ENCODE assay signal across 7 mouse cellular contexts in genomic region chr13:23561883-23562659, GRCm38 (mm10). TPM values are rescaled to one million over a fixed set of nuclear protein-coding genes. Genes with fewer than 3 reads are reported as not detected.
DNase-seq lines count a peak whose midpoint lies in the region; ATAC-seq and TF ChIP-seq lines count a peak whose summit lies in the region.
"Not testable (repeated sequence)": the region's sequence is repeated elsewhere in the genome, so short reads cannot be mapped to it uniquely, and the experiment has no call there.

TSS of gene Hist1h3e (minus strand) at chr13:23562369.

- not testable (repeated sequence) for H3K4me1 ChIP-seq in embryonic facial prominence, embryonic 13.5 days; kidney, adult 2 months (ENCODE audit: control insufficient read depth, insufficient read depth, low read length); limb, embryonic 12.5 days (replicated peaks); midbrain, embryonic 15.5 days; spleen, adult 2 months (ENCODE audit: control insufficient read depth, insufficient read depth, insufficient read length)

- peak; percentile 91 to 92 for DNase-seq in adrenal gland, postnatal 36 days
- DNase-seq in heart, adult 18-20 months, result peak; percentile 95
- peak; percentile 96 for DNase-seq in kidney, adult 2 months
- DNase-seq in spleen, adult 2 months (ENCODE audit: low read depth in 1 of 2, low spot score in 2 of 2), result peak; percentile 89 to 98

- peak; percentile 87 for ATAC-seq in embryonic facial prominence, embryonic 13.5 days (ENCODE audit: insufficient number of reproducible peaks, insufficient read depth, low FRiP score, low TSS enrichment, low read depth)
- peak; percentile 98 for ATAC-seq in limb, embryonic 12.5 days (ENCODE audit: insufficient number of reproducible peaks, insufficient read depth, low FRiP score, low TSS enrichment, low read depth)
- peak; percentile 97 for ATAC-seq in midbrain, embryonic 15.5 days (replicated peaks)

- H3K9me3 ChIP-seq in embryonic facial prominence, embryonic 13.5 days; limb, embryonic 12.5 days; midbrain, embryonic 15.5 days: not testable (repeated sequence)

- H3K4me3 ChIP-seq in embryonic facial prominence, embryonic 13.5 days, result peak within 1 kb of the TSS; percentile 48
- peak within 1 kb of the TSS; percentile 69 for H3K4me3 ChIP-seq in kidney, adult 2 months (ENCODE audit: insufficient read depth, low read depth, low read length)
- peak within 1 kb of the TSS; percentile 43 for H3K4me3 ChIP-seq in limb, embryonic 12.5 days (replicated peaks)
- peak within 1 kb of the TSS; percentile 49 for H3K4me3 ChIP-seq in midbrain, embryonic 15.5 days
- peak within 1 kb of the TSS; percentile 54 for H3K4me3 ChIP-seq in spleen, adult 2 months (ENCODE audit: extremely low read depth, insufficient read depth, insufficient read length)

- not testable (repeated sequence) for H3K27me3 ChIP-seq in embryonic facial prominence, embryonic 13.5 days; kidney, adult 2 months (replicated peaks; ENCODE audit: control insufficient read depth, insufficient read depth, low read length); limb, embryonic 12.5 days; midbrain, embryonic 15.5 days (replicated peaks); spleen, adult 2 months (ENCODE audit: control insufficient read depth, insufficient read depth, low read length)

- not testable (repeated sequence) for H3K36me3 ChIP-seq in embryonic facial prominence, embryonic 13.5 days; kidney, adult 2 months (ENCODE audit: control insufficient read depth, insufficient read depth, low read length); limb, embryonic 12.5 days; midbrain, embryonic 15.5 days (replicated peaks); spleen, adult 2 months (ENCODE audit: control insufficient read depth, insufficient read depth, low read length)

- WGBS in embryonic facial prominence, embryonic 13.5 days, result under 1% methylated on average over 48 of the region's 67 CpGs
- under 1% methylated on average over 65 of the region's 67 CpGs for WGBS in kidney, adult 2 months
- WGBS in limb, embryonic 12.5 days, result under 1% methylated on average over 62 of the region's 67 CpGs
- WGBS in midbrain, embryonic 15.5 days, result under 1% methylated on average over 58 of the region's 67 CpGs
- WGBS in spleen, adult 2 months, result under 1% methylated on average over 47 of the region's 67 CpGs

- H3K4me2 ChIP-seq in embryonic facial prominence, embryonic 13.5 days, result peak within 1 kb of the TSS; percentile 68
- peak within 1 kb of the TSS; percentile 73 for H3K4me2 ChIP-seq in limb, embryonic 12.5 days
- peak within 1 kb of the TSS; percentile 70 for H3K4me2 ChIP-seq in midbrain, embryonic 15.5 days

- not testable (repeated sequence) for TF ChIP-seq CTCF in kidney, adult 2 months (conservative IDR thresholded peaks at IDR 0.05; ENCODE audit: insufficient read depth, insufficient read length, low read depth, low read length); spleen, adult 2 months (IDR thresholded peaks at IDR 0.05; ENCODE audit: extremely low read depth, insufficient read depth, insufficient read length, insufficient replicate concordance)

- TF ChIP-seq POLR2A in kidney, adult 2 months (IDR thresholded peaks at IDR 0.05; ENCODE audit: low read depth, low read length), result peak; percentile 66
- TF ChIP-seq POLR2A in spleen, adult 2 months (IDR thresholded peaks at IDR 0.05; ENCODE audit: low read depth, low read length), result peak; percentile 94

- H3K9ac ChIP-seq in embryonic facial prominence, embryonic 13.5 days, result peak within 1 kb of the TSS; percentile 68
- peak within 1 kb of the TSS; percentile 59 for H3K9ac ChIP-seq in limb, embryonic 12.5 days (replicated peaks)
- peak within 1 kb of the TSS; percentile 55 for H3K9ac ChIP-seq in midbrain, embryonic 15.5 days

- H3K27ac ChIP-seq in embryonic facial prominence, embryonic 13.5 days, result peak within 1 kb of the TSS; percentile 98
- H3K27ac ChIP-seq in kidney, adult 2 months (ENCODE audit: insufficient read depth, low read depth, low read length), result peak within 1 kb of the TSS; percentile 72
- H3K27ac ChIP-seq in limb, embryonic 12.5 days, result peak within 1 kb of the TSS; percentile 98
- H3K27ac ChIP-seq in midbrain, embryonic 15.5 days, result peak within 1 kb of the TSS; percentile 97
- H3K27ac ChIP-seq in spleen, adult 2 months (ENCODE audit: insufficient read depth, low read length), result peak within 1 kb of the TSS; percentile 88

RNA-seq across cellular contexts. Expression of gene Hist1h3e, which starts in this region (rescaled TPM):
- 10 to 100 TPM; 56.1 to 72.9 TPM for total RNA-seq in adrenal gland, postnatal 36 days (2021)
- 5.8 and 8.7 TPM in 2 replicates for polyA plus RNA-seq in embryonic facial prominence, embryonic 13.5 days (2015; fragmentation: Nextera tagmentation; extraction: Ambion mirVana)
- total RNA-seq in heart, adult 18-20 months (2021), result 10 to 100 TPM; 11.6 to 16.2 TPM
- polyA plus RNA-seq in kidney, adult 2 months (2012; rRNA removed), result 3.8 and 4.3 TPM in 2 replicates
- polyA plus RNA-seq in limb, embryonic 12.5 days (2016; fragmentation: Nextera tagmentation; extraction: Ambion mirVana), result 11.1 and 12.8 TPM in 2 replicates
- polyA plus RNA-seq in midbrain, embryonic 15.5 days (2015; fragmentation: Nextera tagmentation; extraction: Ambion mirVana), result 1.0 and 1.4 TPM in 2 replicates
- 36.8 and 50.5 TPM in 2 replicates for polyA plus RNA-seq in spleen, adult 2 months (2012; rRNA removed)

Comparison
In these comparisons a context has a peak if more than half of its experiments do, and no peak if none do; other contexts are left out.
1. Peak in every context shown above with its lines: DNase-seq, ATAC-seq, H3K4me3 ChIP-seq and H3K27ac ChIP-seq.